Mouse (Mus musculus) limb, embryonic 13.5 days (tissue): Measurements from ENCODE around the gene Nceh1. TPM values are rescaled to one million over a fixed set of nuclear protein-coding genes. Genes with fewer than 3 reads are reported as not detected.

ENCODE experiments used
- ATAC-seq: fragments of 200-750 bp; cut with Nextera tagmentation; 2 replicates; pipeline ENCODE4 v1.8.0; 2017; ENCODE audit warnings: low read depth, moderate number of reproducible peaks, moderate TSS enrichment; ENCODE audit not compliant: low FRiP score
- H3K27ac ChIP-seq: fragments of 300-500 bp; sonication (generic); 2 replicates; pipeline ENCODE4 v1.5.1; 2015; ENCODE audit warnings: inconsistent platforms, mild to moderate bottlenecking, moderate library complexity
- H3K27me3 ChIP-seq: fragments of 300-500 bp; sonication (generic); 2 replicates; pipeline ENCODE4 v1.6.1; 2015; ENCODE audit warnings: mild to moderate bottlenecking, inconsistent platforms
- H3K36me3 ChIP-seq: fragments of 300-500 bp; sonication (generic); 2 replicates; pipeline ENCODE4 v1.6.1; 2015; ENCODE audit warnings: inconsistent platforms, mild to moderate bottlenecking, moderate library complexity
- H3K4me1 ChIP-seq: fragments of 300-500 bp; sonication (generic); 2 replicates; pipeline ENCODE4 v1.6.1; 2015; ENCODE audit warnings: inconsistent platforms
- H3K4me2 ChIP-seq: fragments of 300-500 bp; sonication (generic); replicated peaks from 2 replicates; pipeline ENCODE4 v1.6.1; 2015; ENCODE audit warnings: inconsistent platforms, mild to moderate bottlenecking, moderate library complexity
- H3K4me3 ChIP-seq: fragments of 300-500 bp; sonication (generic); 2 replicates; pipeline ENCODE4 v1.5.1; 2015; ENCODE audit warnings: moderate library complexity, mild to moderate bottlenecking, inconsistent platforms
- H3K9ac ChIP-seq: fragments of 300-500 bp; sonication (generic); 2 replicates; pipeline ENCODE4 v1.6.1; 2015; ENCODE audit warnings: mild to moderate bottlenecking, inconsistent platforms
- H3K9me3 ChIP-seq: fragments of 300-500 bp; sonication (generic); 2 replicates; pipeline ENCODE4 v1.6.1; 2016; ENCODE audit warnings: inconsistent platforms
- WGBS: fragments of 180-500 bp; shearing (Covaris S2); methylation state at CpG from one replicate; pipeline ENCODE4 v1.1.7; 2015; 5-methylcytosine and 5-hydroxymethylcytosine counted together
- polyA plus RNA-seq: library from polyadenylated mRNA; unstranded; fragments of >200 nt; fragmentation: Nextera tagmentation; extraction: Ambion mirVana; gene quantifications from 2 replicates; pipeline ENCODE4 v1.2.1, GENCODE M21; 2015

The Nceh1 gene
- polyA plus RNA-seq, result 4.4 and 4.9 TPM in 2 replicates

GRCm38 (mm10) chr3:27182733-27183600 lies at the start of gene Nceh1:
TSS of gene Nceh1 (plus strand) at chr3:27182965.
- Histone ChIP-seq H3K36me3 (no peaks in the 10 kb centered on the region), H3K4me1 (peaks cover 7% of the 10 kb centered on the region), H3K27me3 (peaks cover 4% of the 10 kb centered on the region; the same call in 1 of the 2 replicates), H3K9ac (peak within 1 kb of the TSS; percentile 76), H3K27ac (no peak within 1 kb of the TSS), H3K4me2 (peak within 1 kb of the TSS; percentile 95), H3K4me3 (peak within 1 kb of the TSS; percentile 66), H3K9me3 (no peaks in the 10 kb centered on the region)
- ATAC-seq, result peak; percentile 97
- 1% methylated on average over 54 of the region's 54 CpGs for WGBS

- 89% methylated on average over 8 of the region's 8 CpGs for WGBS
These were observed 42.7 kb upstream of the Nceh1 start for GRCm38 (mm10) chr3:27140101-27140500.

GRCm38 (mm10) chr3:27143570-27143969 lies 39.2 kb upstream of the Nceh1 start:
- Histone ChIP-seq H3K4me1 (no peaks in the 10 kb centered on the region), H3K4me3 (no peak overlapping the region), H3K27ac (no peak overlapping the region), H3K9me3 (no peaks in the 10 kb centered on the region), H3K4me2 (no peak overlapping the region), H3K36me3 (peaks cover 71% of the 10 kb centered on the region), H3K27me3 (no peaks in the 10 kb centered on the region), H3K9ac (no peak overlapping the region)
- WGBS, result 93% methylated on average over 7 of the region's 7 CpGs
- no peak for ATAC-seq

More at GRCm38 (mm10) chr3:27140101-27140500, 42.7 kb upstream of the Nceh1 start:
- Histone ChIP-seq H3K4me3 (no peak overlapping the region), H3K4me1 (no peaks in the 10 kb centered on the region), H3K4me2 (no peak overlapping the region), H3K36me3 (peaks cover 79% of the 10 kb centered on the region), H3K27ac (no peak overlapping the region), H3K9ac (no peak overlapping the region), H3K27me3 (no peaks in the 10 kb centered on the region), H3K9me3 (no peaks in the 10 kb centered on the region)
- ATAC-seq, result no peak

GRCm38 (mm10) chr3:27145733-27146132 lies 37.0 kb upstream of the Nceh1 start:
- H3K4me3 ChIP-seq, result no peak overlapping the region
- 96% methylated on average over 7 of the region's 7 CpGs for WGBS
- H3K36me3 ChIP-seq, result peaks cover 68% of the 10 kb centered on the region
- H3K27me3 ChIP-seq, result no peaks in the 10 kb centered on the region
- H3K27ac ChIP-seq, result no peak overlapping the region
- H3K4me2 ChIP-seq, result no peak overlapping the region
- H3K9me3 ChIP-seq, result no peaks in the 10 kb centered on the region
- no peak for ATAC-seq
- H3K4me1 ChIP-seq, result no peaks in the 10 kb centered on the region
- H3K9ac ChIP-seq, result no peak overlapping the region

GRCm38 (mm10) chr3:27153191-27153671 lies 29.5 kb upstream of the Nceh1 start:
- H3K4me1 ChIP-seq, result peaks cover 29% of the 10 kb centered on the region
- no peak for ATAC-seq
- H3K4me3 ChIP-seq, result peak overlapping the region; percentile 85
- H3K27me3 ChIP-seq, result no peaks in the 10 kb centered on the region
- H3K4me2 ChIP-seq, result peak overlapping the region; percentile 72
- H3K9me3 ChIP-seq, result no peaks in the 10 kb centered on the region
- H3K9ac ChIP-seq, result peak overlapping the region; percentile 83
- under 1% methylated on average over 31 of the region's 31 CpGs for WGBS
- H3K36me3 ChIP-seq, result peaks cover 18% of the 10 kb centered on the region
- H3K27ac ChIP-seq, result peak overlapping the region; percentile 83

- Histone ChIP-seq H3K4me1 (peaks cover 29% of the 10 kb centered on the region), H3K9me3 (no peaks in the 10 kb centered on the region), H3K9ac (peak within 1 kb of the TSS; percentile 83), H3K4me3 (peak within 1 kb of the TSS; percentile 85), H3K27ac (peak within 1 kb of the TSS; percentile 83), H3K36me3 (peaks cover 13% of the 10 kb centered on the region), H3K27me3 (no peaks in the 10 kb centered on the region), H3K4me2 (peak within 1 kb of the TSS; percentile 72)
- under 1% methylated on average over 37 of the region's 37 CpGs for WGBS
- peak; percentile 99 for ATAC-seq
These were observed 29.0 kb upstream of the Nceh1 start, which contains the start of gene Ect2 for GRCm38 (mm10) chr3:27153701-27154209. TSS of gene Ect2 (minus strand) at chr3:27153878.

- H3K9ac ChIP-seq, result 0 out of 2 replicates have a peak overlapping the region, but pooled peaks have one; percentile 48
- no peaks in the 10 kb centered on the region for H3K27me3 ChIP-seq
- H3K4me1 ChIP-seq, result peaks cover 31% of the 10 kb centered on the region
- ATAC-seq, result no peak; the same call in 1 of the 2 replicates
- WGBS, result 66% methylated on average over 2 of the region's 2 CpGs
- peak overlapping the region; percentile 85 for H3K4me3 ChIP-seq
- H3K4me2 ChIP-seq, result peak overlapping the region; percentile 56
- H3K9me3 ChIP-seq, result no peaks in the 10 kb centered on the region
- 0 out of 2 replicates have a peak overlapping the region, but pooled peaks have one; percentile 6 for H3K27ac ChIP-seq
- peaks cover 9% of the 10 kb centered on the region for H3K36me3 ChIP-seq
These were observed 28.5 kb upstream of the Nceh1 start for GRCm38 (mm10) chr3:27154280-27154679.

GRCm38 (mm10) chr3:27155051-27155855 lies 27.5 kb upstream of the Nceh1 start:
- H3K9ac ChIP-seq, result no peak overlapping the region
- ATAC-seq, result no peak
- H3K4me3 ChIP-seq, result no peak overlapping the region
- H3K4me1 ChIP-seq, result peaks cover 31% of the 10 kb centered on the region
- H3K36me3 ChIP-seq, result peaks cover under 1% of the 10 kb centered on the region; the same call in 1 of the 2 replicates
- no peak overlapping the region for H3K4me2 ChIP-seq
- WGBS, result 24% methylated on average over 6 of the region's 6 CpGs
- H3K27me3 ChIP-seq, result no peaks in the 10 kb centered on the region
- no peaks in the 10 kb centered on the region for H3K9me3 ChIP-seq
- H3K27ac ChIP-seq, result no peak overlapping the region

- no peak overlapping the region for H3K4me3 ChIP-seq
- H3K27ac ChIP-seq, result no peak overlapping the region
These were observed 26.7 kb upstream of the Nceh1 start for GRCm38 (mm10) chr3:27155856-27156593.

GRCm38 (mm10) chr3:27156594-27156949 lies 26.2 kb upstream of the Nceh1 start:
- Histone ChIP-seq H3K9me3 (no peaks in the 10 kb centered on the region), H3K27me3 (no peaks in the 10 kb centered on the region), H3K4me3 (no peak overlapping the region), H3K4me1 (peaks cover 31% of the 10 kb centered on the region), H3K27ac (no peak overlapping the region), H3K9ac (no peak overlapping the region), H3K36me3 (no peaks in the 10 kb centered on the region), H3K4me2 (no peak overlapping the region)
- WGBS, result 51% methylated on average over 3 of the region's 3 CpGs
- no peak for ATAC-seq

More at GRCm38 (mm10) chr3:27155856-27156593, 26.7 kb upstream of the Nceh1 start:
- WGBS, result 67% methylated on average over 9 of the region's 9 CpGs
- Histone ChIP-seq H3K36me3 (no peaks in the 10 kb centered on the region), H3K9me3 (no peaks in the 10 kb centered on the region), H3K27me3 (no peaks in the 10 kb centered on the region), H3K4me2 (no peak overlapping the region), H3K4me1 (peaks cover 31% of the 10 kb centered on the region), H3K9ac (no peak overlapping the region)
- no peak for ATAC-seq

GRCm38 (mm10) chr3:27158910-27159309 lies 23.9 kb upstream of the Nceh1 start:
- Histone ChIP-seq H3K4me3 (no peak overlapping the region), H3K9ac (no peak overlapping the region), H3K27ac (no peak overlapping the region), H3K9me3 (no peaks in the 10 kb centered on the region), H3K36me3 (no peaks in the 10 kb centered on the region), H3K4me2 (no peak overlapping the region), H3K4me1 (peaks cover 15% of the 10 kb centered on the region), H3K27me3 (no peaks in the 10 kb centered on the region)
- 50% methylated on average over 4 of the region's 4 CpGs for WGBS
- no peak for ATAC-seq
